Mouse (Mus musculus): ENCODE results near the gene Ncl. TPM values are rescaled to one million over a fixed set of nuclear protein-coding genes. Genes with fewer than 3 reads are reported as not detected.
A peak's percentile ranks its signal among the peaks of the same experiment; 100 is the strongest.

Ncl gene
- total RNA-seq, 2 experiments from 2014 or later = 131 to 133 TPM

DNA sequence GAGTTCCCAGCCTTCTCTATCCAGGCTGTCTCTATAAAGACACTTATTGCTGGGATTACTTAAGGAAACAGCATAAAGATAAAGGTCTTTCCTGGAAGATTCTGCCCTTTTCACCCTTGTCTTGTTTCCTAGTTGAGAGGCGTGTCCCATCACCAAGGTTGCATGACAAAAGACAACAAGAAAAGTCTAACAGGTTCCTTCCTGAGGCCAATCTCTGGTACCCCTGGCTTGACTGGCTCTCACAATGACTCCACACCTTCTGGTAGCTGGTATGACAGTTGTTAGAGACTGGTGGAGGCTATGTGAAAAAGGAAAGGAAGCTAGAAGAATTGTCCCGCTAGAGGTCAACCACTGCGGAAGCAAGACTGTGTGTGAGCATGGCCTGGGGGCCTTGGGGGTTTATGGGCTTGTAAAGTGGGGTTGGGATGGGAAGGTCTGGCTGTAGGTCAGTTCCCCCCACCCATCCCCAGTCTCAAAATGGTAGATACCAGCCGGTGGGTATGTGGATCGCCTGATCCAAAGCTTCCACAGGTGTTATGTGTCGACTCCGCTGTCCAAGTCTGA is 49.8 kb downstream of the Ncl start:
- H3K27ac ChIP-seq = no peak overlapping the region
- intact Hi-C loops (cut with DNase I) = no loop called here
- no peak overlapping the region for H3K4me3 ChIP-seq
- no peak for DNase-seq (ENCODE audit: extremely low spot score in 1 of 2, low spot score in 2 of 2)
- TF ChIP-seq CTCF (IDR thresholded peaks at IDR 0.05) = no peak

- DNase-seq (ENCODE audit: extremely low spot score in 1 of 2, low spot score in 2 of 2) = no peak
- Histone ChIP-seq H3K27ac (no peak overlapping the region), H3K4me3 (no peak overlapping the region)
- TF ChIP-seq CTCF (IDR thresholded peaks at IDR 0.05) = no peak
- intact Hi-C loops (cut with DNase I) = no loop called here
Observed at GRCm38 (mm10) chr1:86307871-86308641, 51.1 kb downstream of the Ncl start.

DNA sequence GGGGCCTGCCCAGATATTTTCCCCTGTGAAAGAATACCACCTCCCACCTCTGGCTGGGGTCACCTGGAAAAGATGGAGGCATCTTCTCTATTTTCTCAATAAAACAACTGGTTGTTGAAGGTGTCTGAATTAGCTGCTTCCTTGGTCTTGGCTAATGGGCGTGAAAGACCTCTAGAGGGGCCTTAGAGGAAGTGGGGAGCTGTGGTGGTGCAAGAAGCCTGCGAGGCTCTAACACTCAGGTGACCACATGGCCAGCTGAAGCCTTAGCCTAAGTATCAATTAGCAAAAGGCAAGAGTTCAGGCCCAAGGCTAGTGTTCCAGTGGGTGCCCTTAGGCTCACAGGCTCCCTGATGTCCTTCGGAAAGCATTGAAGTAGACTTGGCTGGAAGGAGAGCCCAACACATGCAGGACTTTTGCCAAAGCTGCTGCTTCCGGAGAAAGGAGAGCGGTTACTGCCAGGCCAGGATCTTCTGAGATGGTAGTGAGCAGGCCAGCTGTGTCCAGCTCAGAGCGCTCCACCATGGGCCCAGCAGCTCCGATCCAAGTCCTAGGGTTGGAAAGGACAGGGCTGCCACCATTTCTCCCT is 51.9 kb downstream of the Ncl start:
- H3K27ac ChIP-seq = no peak overlapping the region
- H3K4me3 ChIP-seq = no peak overlapping the region
- intact Hi-C loops (cut with DNase I) = no loop called here
- DNase-seq (ENCODE audit: extremely low spot score in 1 of 2, low spot score in 2 of 2) = no peak
- no peak for TF ChIP-seq CTCF (IDR thresholded peaks at IDR 0.05)

- no peak for DNase-seq (ENCODE audit: extremely low spot score in 1 of 2, low spot score in 2 of 2)
- Histone ChIP-seq H3K4me3 (no peak overlapping the region), H3K27ac (no peak overlapping the region)
- no peak for TF ChIP-seq CTCF (IDR thresholded peaks at IDR 0.05)
- intact Hi-C loops (cut with DNase I) = no loop called here
Observed at GRCm38 (mm10) chr1:86306686-86307085, 52.5 kb downstream of the Ncl start.

DNA sequence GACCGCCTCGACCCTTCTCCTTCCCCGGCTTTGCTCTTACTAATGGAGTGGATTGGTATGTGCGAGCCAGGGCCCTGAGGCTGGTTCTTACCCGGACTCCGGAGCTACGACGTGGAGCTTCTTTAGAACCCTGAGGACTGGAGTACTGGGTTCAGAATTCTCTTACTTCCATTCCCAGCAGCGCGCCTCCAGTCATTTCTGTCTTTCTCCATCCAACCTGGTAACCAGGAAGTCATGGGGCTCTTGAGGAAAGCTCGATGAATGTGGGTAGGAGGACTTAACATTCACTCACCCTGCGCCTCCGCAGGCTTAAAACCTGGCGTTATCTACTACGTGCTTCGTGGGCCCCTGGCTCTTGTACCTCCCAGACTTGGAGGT is 55.3 kb downstream of the Ncl start:
- Histone ChIP-seq H3K4me3 (peak overlapping the region; percentile 49), H3K27ac (no peak overlapping the region)
- DNase-seq (ENCODE audit: extremely low spot score in 1 of 2, low spot score in 2 of 2) = no peak
- intact Hi-C loops (cut with DNase I) = no loop called here
- TF ChIP-seq CTCF (IDR thresholded peaks at IDR 0.05) = no peak

DNA sequence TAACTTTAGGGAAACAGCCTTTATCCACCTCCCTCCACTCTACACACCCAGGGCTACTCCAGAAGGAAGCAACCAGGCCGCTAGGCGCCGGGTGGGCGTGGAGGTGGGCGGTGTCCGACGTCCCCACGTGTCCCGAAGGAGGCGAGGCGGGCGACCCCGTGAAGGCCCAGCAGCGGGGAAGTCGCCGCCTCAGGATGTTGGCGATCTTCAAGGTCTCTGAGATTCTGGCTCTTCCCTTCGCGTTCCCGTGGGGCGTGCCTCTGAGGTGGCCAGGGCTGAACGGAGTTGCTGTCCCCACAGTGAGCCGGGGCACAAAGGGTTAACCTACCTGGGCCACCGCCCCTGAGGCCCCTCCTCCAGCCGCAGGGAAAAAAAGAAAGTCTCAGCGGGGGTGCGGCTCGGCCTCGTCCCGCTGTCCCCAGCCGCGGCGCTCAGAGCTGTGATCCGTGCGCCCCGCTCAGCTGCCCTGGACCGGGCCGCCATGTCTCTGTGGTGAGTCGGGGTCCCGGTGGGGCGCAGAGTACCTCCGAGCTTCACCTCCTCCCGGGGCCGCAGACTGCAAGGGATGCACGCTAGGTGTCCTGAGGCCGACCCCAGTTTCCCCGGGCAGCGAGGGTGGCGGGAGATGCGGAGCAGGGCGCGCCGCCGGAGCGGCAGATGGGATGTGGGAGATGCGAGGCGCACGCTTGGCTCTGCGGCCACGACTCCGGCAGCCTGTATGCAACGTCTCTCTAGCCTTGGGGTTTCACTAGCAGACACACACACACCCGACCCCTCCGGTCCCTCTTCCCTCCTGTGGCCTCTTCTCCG is 55.9 kb downstream of the Ncl start:
- DNase-seq (ENCODE audit: extremely low spot score in 1 of 2, low spot score in 2 of 2) = peak; percentile 49 to 53
- Histone ChIP-seq H3K4me3 (peak overlapping the region; percentile 49), H3K27ac (0 out of 2 replicates have a peak overlapping the region, but pooled peaks have one; percentile 36)
- TF ChIP-seq CTCF (IDR thresholded peaks at IDR 0.05) = no peak
- intact Hi-C loops (cut with DNase I) = no loop called here

DNA sequence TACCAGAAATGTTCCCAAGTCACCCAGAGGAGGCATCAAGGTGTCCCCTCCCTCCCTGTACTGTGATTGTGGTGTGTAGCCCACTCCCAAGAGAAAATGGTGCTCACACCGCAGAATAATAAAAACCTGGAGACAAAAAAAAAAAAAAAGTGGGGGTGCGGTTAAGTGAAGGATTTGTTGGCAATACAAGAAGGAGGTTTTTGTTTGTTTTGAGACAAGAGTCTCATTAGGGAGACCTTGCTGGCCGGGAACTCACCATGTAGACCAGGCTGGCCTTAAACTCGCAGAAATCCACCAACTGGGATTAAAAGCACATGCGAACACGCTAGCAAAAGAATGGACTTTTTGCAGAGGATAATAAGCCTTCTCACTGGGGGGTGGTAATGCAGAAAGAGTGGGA is 56.7 kb downstream of the Ncl start, which contains the start of gene B3gnt7:
Gene B3gnt7 (plus strand): TSS at position 301 of the 400 bp plus-strand sequence.
- TF ChIP-seq CTCF (IDR thresholded peaks at IDR 0.05) = no peak
- intact Hi-C loops (cut with DNase I) = no loop called here
- no peak for DNase-seq (ENCODE audit: extremely low spot score in 1 of 2, low spot score in 2 of 2)
- Histone ChIP-seq H3K27ac (0 out of 2 replicates have a peak within 1 kb of the TSS, but pooled peaks have one; percentile 36), H3K4me3 (peak within 1 kb of the TSS; percentile 49)

- no peak for TF ChIP-seq CTCF (IDR thresholded peaks at IDR 0.05)
- Histone ChIP-seq H3K4me3 (no peak overlapping the region), H3K27ac (no peak overlapping the region)
- DNase-seq (ENCODE audit: extremely low spot score in 1 of 2, low spot score in 2 of 2) = no peak
- intact Hi-C loops (cut with DNase I) = no loop called here
Observed at GRCm38 (mm10) chr1:86301221-86302091, 57.7 kb downstream of the Ncl start.

GRCm38 (mm10) chr1:86300731-86301130 is 58.5 kb downstream of the Ncl start:
- no peak for TF ChIP-seq CTCF (IDR thresholded peaks at IDR 0.05)
- no peak for DNase-seq (ENCODE audit: extremely low spot score in 1 of 2, low spot score in 2 of 2)
- H3K4me3 ChIP-seq = no peak overlapping the region
- H3K27ac ChIP-seq = no peak overlapping the region
- intact Hi-C loops (cut with DNase I) = no loop called here

GRCm38 (mm10) chr1:86300093-86300492 is 59.1 kb downstream of the Ncl start:
- TF ChIP-seq CTCF (IDR thresholded peaks at IDR 0.05) = no peak
- DNase-seq (ENCODE audit: extremely low spot score in 1 of 2, low spot score in 2 of 2) = no peak
- intact Hi-C loops (cut with DNase I) = no loop called here
- Histone ChIP-seq H3K4me3 (no peak overlapping the region), H3K27ac (no peak overlapping the region)

Small RNA genes within 50 kb of the gene (microRNA-seq; reads per million reads assigned to microRNA genes)
- 39.0 to 53.6 reads per million in 2 experiments for gene mmu-mir-3535

Other genes starting within 250 kb of the Ncl start
- gene Htr2b, start 247.4 kb downstream of the Ncl start, total RNA-seq (2021) = under 1 TPM in 1 of 2 experiments, not detected in 1; 0.36 TPM
- 1 to 10 TPM; 3.5 to 5.4 TPM for gene Gm21972, start 225.8 kb downstream of the Ncl start, total RNA-seq (2021)
- gene Armc9, start 204.6 kb downstream of the Ncl start, total RNA-seq (2021) = 10 to 100 TPM; 36.9 to 44.8 TPM
- 1 to 10 TPM in 1 of 2 experiments, under 1 TPM in 1; 0.97 to 1.4 TPM for gene B3gnt7, start 56.6 kb downstream of the Ncl start, total RNA-seq (2021)
- gene Nmur1, start 66.8 kb upstream of the Ncl start, total RNA-seq (2021) = not detected
- not detected for gene Tex44, start 66.9 kb upstream of the Ncl start, total RNA-seq (2021)
- 100 to 1,000 TPM; 353 to 363 TPM for gene Ptma, start 167.3 kb upstream of the Ncl start, total RNA-seq (2021)
- 10 to 100 TPM; 43.7 to 50.3 TPM for gene Pde6d, start 223.2 kb upstream of the Ncl start, total RNA-seq (2021)
- 10 to 100 TPM; 24.5 TPM for gene Cops7b, start 223.5 kb upstream of the Ncl start, total RNA-seq (2021)